Mouse (Mus musculus) ES-E14 (cell line): ENCODE results near the gene Gm17655. TPM values are rescaled to one million over a fixed set of nuclear protein-coding genes. Genes with fewer than 3 reads are reported as not detected.

ENCODE experiments used
- DNase-seq: peaks from one replicate; pipeline ENCODE4 v3.0.0-alpha.2; 2013; ENCODE audit warnings: low read depth, low spot score
- H3K27ac ChIP-seq: 2 replicates; pipeline ENCODE4 v1.5.1; 2012; ENCODE audit warnings: low read depth, mild to moderate bottlenecking, low read length, moderate library complexity, mixed read lengths; ENCODE audit not compliant: poor library complexity, insufficient read depth, severe bottlenecking
- H3K36me3 ChIP-seq: 2 replicates; pipeline ENCODE4 v1.6.1; 2012; ENCODE audit warnings: mild to moderate bottlenecking, low read length, moderate library complexity, mixed read lengths; ENCODE audit not compliant: control insufficient read depth, poor library complexity, insufficient read depth, severe bottlenecking
- H3K4me1 ChIP-seq, 2 experiments: fragments of 150-350 bp in 1 of 2; sonication (generic) in 1 of 2; 2 replicates each; pipeline ENCODE4 v1.6.1; 2012; ENCODE audit warnings: low read length in 2 of 2, mild to moderate bottlenecking in 1 of 2, mixed read lengths in 1 of 2; ENCODE audit not compliant: control insufficient read depth in 2 of 2, insufficient read depth in 2 of 2, poor library complexity in 1 of 2
- H3K4me3 ChIP-seq, 2 experiments: fragments of 150-350 bp in 1 of 2; sonication (generic) in 1 of 2; 2 replicates each; pipeline ENCODE4 v1.5.1; 2012; ENCODE audit warnings: low read length in 2 of 2, low read depth in 1 of 2, mild to moderate bottlenecking in 1 of 2, mixed read lengths in 1 of 2; ENCODE audit not compliant: insufficient read depth in 1 of 2, poor library complexity in 1 of 2, severe bottlenecking in 1 of 2
- H3K9ac ChIP-seq: 2 replicates; pipeline ENCODE4 v1.6.1; 2012; ENCODE audit warnings: low read depth, mild to moderate bottlenecking, low read length, mixed read lengths; ENCODE audit not compliant: poor library complexity, insufficient read depth, severe bottlenecking
- H3K9me3 ChIP-seq: fragments of 150-350 bp; sonication (generic); 2 replicates; pipeline ENCODE4 v1.6.1; 2012; ENCODE audit warnings: low read depth, mild to moderate bottlenecking, low read length; ENCODE audit not compliant: control insufficient read depth, insufficient read depth
- CHD2 ChIP-seq: IDR thresholded peaks from 2 replicates; pipeline ENCODE4 v1.6.1; 2014; ENCODE audit warnings: mild to moderate bottlenecking, low read depth, low read length, inconsistent platforms
- HCFC1 ChIP-seq: IDR thresholded peaks from 2 replicates; pipeline ENCODE4 v1.6.1; 2012; ENCODE audit warnings: low read length, inconsistent platforms, borderline replicate concordance; ENCODE audit not compliant: insufficient read depth
- MAFK ChIP-seq: IDR thresholded peaks from 2 replicates; pipeline ENCODE4 v1.6.1; 2014; ENCODE audit warnings: mild to moderate bottlenecking, low read depth, low read length, inconsistent platforms; ENCODE audit not compliant: insufficient read depth
- ZC3H11A ChIP-seq: IDR thresholded peaks from 2 replicates; pipeline ENCODE4 v1.6.1; 2012; ENCODE audit warnings: low read depth, mild to moderate bottlenecking, inconsistent platforms, low read length, borderline replicate concordance
- ZNF384 ChIP-seq: IDR thresholded peaks from 2 replicates; pipeline ENCODE4 v1.6.1; 2012; ENCODE audit warnings: low read depth, low read length, inconsistent platforms
- in situ Hi-C, 2 experiments: fragments of 600-800 bp; cut with MboI; formaldehyde crosslinking; loops; one replicate each; pipeline ENCODE4 v1.15.1; 2025; ENCODE audit warnings: low sequenced_read_pairs in 2 of 2, inconsistent platforms in 1 of 2; ENCODE audit not compliant: unreplicated experiment in 2 of 2
- total RNA-seq: library from RNA; depleted of rRNA; stranded (reverse); fragments of 300-350 nt; gene quantifications from 2 replicates; pipeline ENCODE4 v1.2.3, GENCODE M21; 2012

Gm17655 gene
- total RNA-seq, 1 experiment = 8.6 TPM

- no peak for TF ChIP-seq ZNF384
- TF ChIP-seq HCFC1 = no peak
- TF ChIP-seq CHD2 = no peak
- no peak for TF ChIP-seq ZC3H11A
- TF ChIP-seq MAFK = no peak
- in situ Hi-C loops = no loop called here
- Histone ChIP-seq H3K27ac (peak within 1 kb of the TSS; percentile 73), H3K9me3 (no peaks in the 10 kb centered on the region), H3K4me1 (peaks cover 9 to 52% of the 10 kb centered on the region in 2 experiments), H3K36me3 (peaks cover 28% of the 10 kb centered on the region), H3K9ac (peak within 1 kb of the TSS; percentile 59; the same call in 1 of the 2 replicates), H3K4me3 (peak within 1 kb of the TSS; percentile 31 to 61)
- no peak for DNase-seq
Observed at GRCm38 (mm10) chr5:110099656-110100580, 27.6 kb upstream of the Gm17655 start, which contains the start of gene Plcxd1. Gene Plcxd1 (plus strand): TSS chr5:110099969.

DNA sequence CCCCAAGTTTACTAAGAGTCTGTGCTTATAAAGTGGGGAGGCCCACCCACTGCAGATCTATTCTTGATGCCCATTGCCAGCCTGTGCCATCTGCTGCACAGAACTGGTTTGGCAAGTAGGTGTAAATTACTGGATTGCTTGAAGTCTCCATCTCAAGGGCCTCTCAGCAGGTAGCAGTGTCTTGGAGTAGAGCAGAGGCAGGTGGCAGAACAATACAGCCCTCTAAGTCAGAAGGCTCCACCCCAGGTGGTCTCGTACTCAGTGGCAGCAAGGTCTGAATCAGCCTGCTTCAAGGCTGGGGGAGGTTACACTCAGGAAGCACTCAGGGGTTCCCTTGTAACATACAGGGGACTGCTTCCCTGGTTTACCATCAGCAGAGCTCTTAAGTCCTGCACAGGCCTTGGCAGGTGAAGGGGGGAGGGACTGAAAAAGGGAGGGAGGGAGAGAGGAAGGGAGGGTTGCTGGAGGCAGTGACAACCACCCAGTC lies 26.7 kb upstream of the Gm17655 start:
- H3K36me3 ChIP-seq = peaks cover 19% of the 10 kb centered on the region
- peak; percentile 45; the same call in 1 of the 2 replicates for TF ChIP-seq CHD2
- TF ChIP-seq MAFK = no peak
- no peak for TF ChIP-seq HCFC1
- no peak for TF ChIP-seq ZC3H11A
- TF ChIP-seq ZNF384 = no peak
- H3K4me1 ChIP-seq = peaks cover 9 to 43% of the 10 kb centered on the region in 2 experiments
- peak; percentile 70 for DNase-seq
- H3K9ac ChIP-seq = no peak overlapping the region
- H3K27ac ChIP-seq = peak overlapping the region; percentile 73; the same call in 1 of the 2 replicates
- no peak overlapping the region for H3K4me3 ChIP-seq
- H3K9me3 ChIP-seq = no peaks in the 10 kb centered on the region
- in situ Hi-C loops = no loop called here

DNA sequence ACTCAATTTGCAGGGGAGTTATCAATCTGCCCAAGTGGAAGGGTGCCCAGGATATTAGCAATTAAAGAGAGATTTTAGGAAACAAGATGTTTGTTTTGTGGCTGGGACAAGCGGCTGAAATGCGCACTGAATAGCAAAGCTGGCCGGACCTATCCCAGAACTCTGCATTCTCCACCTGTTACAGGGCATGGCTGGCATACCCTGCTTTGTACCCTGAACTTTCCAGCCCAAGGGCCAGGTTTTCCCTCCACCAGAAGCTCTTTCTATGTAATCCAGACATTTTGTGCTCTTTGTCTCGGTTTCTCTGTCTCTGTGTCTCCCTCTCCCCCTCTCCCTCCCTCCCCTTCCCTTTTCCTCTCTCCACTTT lies 22.5 kb upstream of the Gm17655 start:
- Histone ChIP-seq H3K9ac (peak overlapping the region; percentile 86; the same call in 1 of the 2 replicates), H3K27ac (peak overlapping the region; percentile 32; the same call in 1 of the 2 replicates), H3K36me3 (no peaks in the 10 kb centered on the region), H3K4me3 (peak overlapping the region; percentile 67 to 88), H3K4me1 (peaks cover 9 to 17% of the 10 kb centered on the region in 2 experiments), H3K9me3 (no peaks in the 10 kb centered on the region)
- TF ChIP-seq HCFC1 (no peak), CHD2 (no peak)
- no peak for DNase-seq
- in situ Hi-C loops = no loop called here

- in situ Hi-C loops = no loop called here
- peak within 1 kb of the TSS; percentile 67 to 88 for H3K4me3 ChIP-seq
- no peaks in the 10 kb centered on the region for H3K9me3 ChIP-seq
- H3K27ac ChIP-seq = peak within 1 kb of the TSS; percentile 32; the same call in 1 of the 2 replicates
- peaks cover 9 to 15% of the 10 kb centered on the region in 2 experiments for H3K4me1 ChIP-seq
- H3K9ac ChIP-seq = peak within 1 kb of the TSS; percentile 86
- DNase-seq = peak; percentile 86
- TF ChIP-seq HCFC1 (0 out of 2 replicates have a peak, but pooled peaks have one; percentile 45), MAFK (no peak), CHD2 (peak; percentile 75), ZC3H11A (no peak), ZNF384 (no peak)
- no peaks in the 10 kb centered on the region for H3K36me3 ChIP-seq
Observed at GRCm38 (mm10) chr5:110094030-110094846, 21.9 kb upstream of the Gm17655 start, which contains the start of gene Gm35315. Gene Gm35315 (minus strand): TSS chr5:110094420.
